Mouse (Mus musculus) ES-Bruce4 (cell line): ENCODE data around the gene Cog2. TPM values are rescaled to one million over a fixed set of nuclear protein-coding genes. Genes with fewer than 3 reads are reported as not detected.

Experiments
- H3K27ac ChIP-seq: 2 replicates; pipeline ENCODE4 v1.5.1; 2012; ENCODE audit warnings: low read length, inconsistent platforms; ENCODE audit not compliant: insufficient read depth
- H3K27me3 ChIP-seq: 2 replicates; pipeline ENCODE4 v1.6.1; 2012; ENCODE audit warnings: mild to moderate bottlenecking, low read length, inconsistent platforms; ENCODE audit not compliant: control insufficient read depth, poor library complexity, insufficient read depth, severe bottlenecking
- H3K36me3 ChIP-seq: 2 replicates; pipeline ENCODE4 v1.6.1; 2012; ENCODE audit warnings: inconsistent platforms, mild to moderate bottlenecking, low read length, moderate library complexity; ENCODE audit not compliant: control insufficient read depth, poor library complexity, insufficient read depth, severe bottlenecking
- H3K4me1 ChIP-seq: one replicate; pipeline ENCODE4 v1.8.1; 2011; ENCODE audit warnings: low read length; ENCODE audit not compliant: control insufficient read depth, insufficient read depth
- H3K4me3 ChIP-seq: 2 replicates; pipeline ENCODE4 v1.5.1; 2011; ENCODE audit warnings: low read depth, mild to moderate bottlenecking, low read length
- H3K9ac ChIP-seq: 2 replicates; pipeline ENCODE4 v1.6.1; 2012; ENCODE audit warnings: low read depth, mild to moderate bottlenecking, inconsistent platforms; ENCODE audit not compliant: poor library complexity, severe bottlenecking
- H3K9me3 ChIP-seq: replicated peaks from 2 replicates; pipeline ENCODE4 v1.6.1; 2012; ENCODE audit warnings: mild to moderate bottlenecking, low read length, inconsistent platforms; ENCODE audit not compliant: control insufficient read depth, poor library complexity, insufficient read depth, severe bottlenecking
- CTCF ChIP-seq: IDR thresholded peaks from one replicate; pipeline ENCODE4 v1.8.1; 2011; ENCODE audit warnings: low read depth, low read length
- EP300 ChIP-seq: IDR thresholded peaks from 2 replicates; pipeline ENCODE4 v1.6.1; 2011; ENCODE audit warnings: low read depth, low read length; ENCODE audit not compliant: insufficient read depth
- POLR2A ChIP-seq: IDR thresholded peaks from one replicate; pipeline ENCODE4 v1.8.1; 2011; ENCODE audit warnings: low read length; ENCODE audit not compliant: insufficient read depth
- polyA plus RNA-seq: library from polyadenylated mRNA; stranded (reverse); fragments of >200 nt; gene quantifications from 2 replicates; pipeline ENCODE4 v1.2.4, GENCODE M21; 2011; ENCODE audit warnings: low read depth; ENCODE audit not compliant: missing spikeins, insufficient read depth, insufficient read length

Cog2 gene
- polyA plus RNA-seq, 1 experiment, result 22.1 TPM

DNA sequence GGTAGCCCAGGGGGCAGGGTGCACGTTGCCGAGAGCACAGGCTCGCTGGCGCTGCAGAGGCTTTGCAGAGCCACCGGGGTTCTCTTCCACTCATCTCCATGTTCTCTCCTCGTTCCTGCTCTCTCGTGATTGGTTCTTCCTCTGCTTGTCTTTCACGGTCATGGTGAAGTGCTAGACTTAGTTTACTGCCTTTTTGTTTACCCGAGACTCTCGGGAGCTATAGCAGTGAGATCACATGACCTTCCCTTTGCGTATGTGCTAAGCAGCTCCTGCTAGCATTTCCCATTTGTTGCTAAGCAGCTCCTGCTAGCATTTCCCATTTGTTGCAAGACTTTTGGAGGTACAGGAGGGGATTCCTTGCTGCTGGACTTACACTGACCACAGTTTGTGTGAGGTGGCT is 26.7 kb downstream of the Cog2 start:
- H3K36me3 ChIP-seq, result peaks cover 20% of the 10 kb centered on the region; the same call in 1 of the 2 replicates
- H3K27ac ChIP-seq, result no peak overlapping the region
- H3K4me1 ChIP-seq, result no peaks in the 10 kb centered on the region
- H3K9ac ChIP-seq, result no peak overlapping the region
- TF ChIP-seq CTCF, result no peak
- TF ChIP-seq POLR2A, result no peak
- TF ChIP-seq EP300, result no peak
- no peaks in the 10 kb centered on the region for H3K27me3 ChIP-seq
- no peak overlapping the region for H3K4me3 ChIP-seq
- H3K9me3 ChIP-seq, result no peaks in the 10 kb centered on the region

DNA sequence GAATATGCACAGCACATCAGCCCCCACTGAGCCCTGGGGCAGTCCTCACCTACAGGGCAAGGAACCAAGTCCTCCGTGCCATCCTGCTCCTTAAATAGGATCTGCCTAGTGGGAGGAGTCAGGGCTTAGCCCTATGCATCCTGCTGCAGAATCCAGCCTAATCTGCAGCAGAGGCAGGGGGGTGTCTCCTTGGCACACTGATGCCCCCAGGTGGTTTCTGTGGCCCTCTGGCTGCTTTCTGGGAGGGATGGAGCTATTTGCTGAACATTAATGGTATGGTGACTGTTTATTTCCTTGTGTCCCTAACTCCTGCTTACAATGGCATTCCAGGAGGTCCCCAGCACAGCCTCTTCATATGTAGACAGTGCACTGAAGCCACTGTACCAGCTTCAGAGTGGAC is 27.6 kb downstream of the Cog2 start:
- no peaks in the 10 kb centered on the region for H3K4me1 ChIP-seq
- H3K27ac ChIP-seq, result no peak overlapping the region
- no peaks in the 10 kb centered on the region for H3K27me3 ChIP-seq
- H3K9me3 ChIP-seq, result no peaks in the 10 kb centered on the region
- TF ChIP-seq EP300, result no peak
- no peak for TF ChIP-seq CTCF
- TF ChIP-seq POLR2A, result no peak
- H3K9ac ChIP-seq, result no peak overlapping the region
- H3K36me3 ChIP-seq, result peaks cover 20% of the 10 kb centered on the region; the same call in 1 of the 2 replicates
- H3K4me3 ChIP-seq, result no peak overlapping the region

DNA sequence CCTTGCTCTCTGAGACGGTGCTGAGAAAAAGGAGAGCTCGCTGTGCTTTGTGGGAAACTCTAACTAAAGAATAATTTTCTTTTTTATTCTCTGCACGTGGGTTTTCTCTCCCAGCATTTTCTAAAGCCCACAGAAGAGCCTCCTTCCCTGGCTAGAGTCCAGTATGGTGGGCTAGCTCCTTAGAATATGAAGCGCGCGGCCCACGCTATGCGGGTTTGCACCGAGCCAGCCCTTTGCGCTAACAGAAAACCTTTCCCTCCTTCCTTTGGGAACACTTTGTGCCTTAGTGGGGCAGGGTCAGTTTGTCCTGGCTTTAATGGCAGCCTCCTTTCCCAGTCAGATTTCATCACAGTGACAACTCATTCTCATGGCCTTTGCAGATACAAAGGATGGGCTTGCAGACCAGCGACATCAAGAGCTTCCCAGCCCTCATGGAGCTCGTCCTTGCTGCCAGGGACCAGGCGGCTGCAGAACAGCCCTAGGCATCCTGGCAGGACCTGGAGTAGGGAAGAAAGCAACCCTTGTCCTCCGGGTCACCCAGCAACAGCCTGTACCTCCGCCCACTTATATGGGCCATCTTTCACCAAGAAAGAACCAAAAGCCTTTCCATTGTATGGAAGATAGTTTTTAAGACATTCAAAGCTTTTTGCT is 30.6 kb downstream of the Cog2 start:
- H3K4me1 ChIP-seq, result no peaks in the 10 kb centered on the region
- peaks cover 18% of the 10 kb centered on the region; the same call in 1 of the 2 replicates for H3K36me3 ChIP-seq
- no peaks in the 10 kb centered on the region for H3K9me3 ChIP-seq
- H3K4me3 ChIP-seq, result no peak overlapping the region
- H3K9ac ChIP-seq, result no peak overlapping the region
- no peak for TF ChIP-seq CTCF
- TF ChIP-seq POLR2A, result no peak
- no peak for TF ChIP-seq EP300
- H3K27me3 ChIP-seq, result no peaks in the 10 kb centered on the region
- H3K27ac ChIP-seq, result no peak overlapping the region

DNA sequence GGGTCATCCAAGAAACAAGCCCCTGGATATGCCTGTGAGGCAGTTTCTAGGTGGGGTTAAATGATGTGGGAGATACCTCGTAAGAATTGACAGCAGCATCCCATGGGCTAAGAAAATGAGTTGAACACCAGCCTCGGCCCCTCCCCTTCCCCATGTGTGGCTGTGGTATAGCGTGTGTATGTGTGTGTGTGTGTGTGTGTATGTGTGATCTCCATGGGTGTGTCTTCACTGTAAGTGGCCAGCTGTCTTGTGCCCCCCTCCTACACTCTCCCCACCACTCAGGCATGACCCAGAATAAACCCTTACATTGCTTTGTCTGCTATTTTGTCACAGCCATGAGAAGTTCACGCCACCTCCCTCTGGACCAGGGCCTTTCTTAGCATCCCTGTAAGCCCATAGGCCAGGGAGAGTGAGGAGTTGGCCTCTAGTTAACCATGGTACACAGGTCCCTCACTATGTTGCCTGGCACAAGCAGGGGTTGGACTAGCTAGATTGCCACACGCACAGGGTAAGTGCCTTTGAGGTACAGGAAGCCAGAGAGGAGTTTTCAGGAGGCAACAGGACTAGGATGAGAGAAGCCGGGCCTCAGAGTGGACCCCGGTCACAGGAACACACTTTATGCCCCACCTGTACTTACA is 34.7 kb downstream of the Cog2 start:
- H3K27me3 ChIP-seq, result no peaks in the 10 kb centered on the region
- no peak overlapping the region for H3K9ac ChIP-seq
- H3K4me3 ChIP-seq, result no peak overlapping the region
- no peak for TF ChIP-seq POLR2A
- no peak for TF ChIP-seq EP300
- TF ChIP-seq CTCF, result no peak
- peaks cover 11% of the 10 kb centered on the region; the same call in 1 of the 2 replicates for H3K36me3 ChIP-seq
- H3K9me3 ChIP-seq, result no peaks in the 10 kb centered on the region
- no peak overlapping the region for H3K27ac ChIP-seq
- no peaks in the 10 kb centered on the region for H3K4me1 ChIP-seq

DNA sequence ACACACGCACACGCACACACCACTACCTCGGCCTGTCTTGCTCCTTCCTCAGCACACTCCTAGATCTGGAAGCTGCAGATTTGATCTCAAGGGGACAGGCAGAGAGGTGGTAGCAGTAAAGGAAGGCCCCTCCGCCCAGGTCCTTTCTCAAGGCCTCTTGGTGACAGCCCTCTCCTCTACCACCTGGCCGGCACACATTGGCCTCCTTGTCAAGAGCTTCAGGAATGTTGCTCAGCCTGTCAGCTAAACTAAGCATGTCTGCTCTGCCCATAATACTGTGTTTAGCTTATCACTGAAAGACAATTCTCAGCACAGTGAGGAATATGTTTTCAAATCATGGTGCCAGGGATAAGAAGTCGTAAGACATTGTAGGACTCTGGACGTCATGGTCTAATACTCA is 35.6 kb downstream of the Cog2 start:
- Histone ChIP-seq H3K9me3 (no peaks in the 10 kb centered on the region), H3K4me1 (no peaks in the 10 kb centered on the region), H3K27ac (no peak overlapping the region), H3K27me3 (no peaks in the 10 kb centered on the region), H3K9ac (no peak overlapping the region), H3K4me3 (no peak overlapping the region), H3K36me3 (peaks cover 4% of the 10 kb centered on the region; the same call in 1 of the 2 replicates)
- TF ChIP-seq POLR2A (no peak), EP300 (no peak), CTCF (no peak)

DNA sequence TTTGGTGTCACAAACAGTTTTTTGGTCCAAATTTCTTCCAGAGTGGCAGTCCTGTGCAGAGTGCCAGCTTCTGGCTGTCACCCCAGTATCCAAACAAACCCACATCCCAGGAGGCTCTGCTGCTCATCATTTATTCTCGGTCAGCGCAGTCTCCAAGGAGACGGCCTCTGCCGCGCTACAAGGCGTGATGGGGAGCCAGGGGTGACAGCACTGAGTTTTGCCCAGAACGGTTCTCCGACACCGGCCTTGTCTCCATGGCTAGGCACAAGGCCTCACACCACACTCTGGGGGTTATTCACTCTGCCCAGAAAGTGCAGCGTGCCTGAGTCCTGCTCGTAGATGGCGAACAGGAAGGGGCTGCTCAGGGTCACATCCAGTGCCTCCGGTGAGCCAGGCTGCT is 36.1 kb downstream of the Cog2 start:
- Histone ChIP-seq H3K27ac (no peak overlapping the region), H3K4me1 (no peaks in the 10 kb centered on the region), H3K4me3 (no peak overlapping the region), H3K9ac (no peak overlapping the region), H3K36me3 (peaks cover 3% of the 10 kb centered on the region; the same call in 1 of the 2 replicates), H3K27me3 (no peaks in the 10 kb centered on the region), H3K9me3 (no peaks in the 10 kb centered on the region)
- TF ChIP-seq POLR2A (no peak), EP300 (no peak), CTCF (no peak)
